ENCODE assay signal across 12 mouse cellular contexts in the genomic region with DNA sequence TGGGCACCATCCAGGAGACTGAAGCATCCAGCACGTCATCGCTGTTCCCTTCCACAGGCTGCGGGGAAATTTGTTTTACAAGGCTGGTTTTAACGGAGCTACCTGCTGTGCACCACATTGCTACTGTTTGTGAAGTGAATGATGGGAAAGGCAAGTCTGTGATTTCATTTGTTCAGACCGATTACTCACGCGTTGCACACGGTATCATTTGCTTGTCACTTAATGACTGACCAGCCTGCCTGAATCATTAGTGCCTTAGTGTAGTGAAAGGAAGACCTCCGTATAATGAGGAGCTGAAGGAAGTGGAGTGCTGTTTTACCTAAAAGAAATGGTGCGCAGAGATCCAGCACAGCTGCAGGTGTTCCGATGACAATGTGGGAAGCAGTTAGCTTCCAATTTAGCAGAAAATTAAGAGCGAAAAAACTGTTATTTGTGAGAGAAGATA. TPM values are rescaled to one million over a fixed set of nuclear protein-coding genes. Genes with fewer than 3 reads are reported as not detected.
DNase-seq lines count a peak whose midpoint lies in the region; ATAC-seq lines count a peak whose summit lies in the region.
"Had no signal": no experiment of that assay in that cellular context is flagged by ENCODE, and none has a peak within 500 bp of the region (broad histone marks: within the 10 kb centered on the region; RNA-seq: fewer than 3 reads in every experiment).

No protein-coding gene starts in this region.

- ATAC-seq in embryonic facial prominence, embryonic 12.5 days (ENCODE audit: insufficient number of reproducible peaks, insufficient read depth, low FRiP score, low TSS enrichment): 0 out of 2 replicates have a peak, but pooled peaks have one; percentile 28
- ATAC-seq in forebrain, embryonic 16.5 days: peak; percentile 61
- no peak for ATAC-seq in activated CD4-positive, CD25-positive, alpha-beta regulatory T cell, adult 4 months
- no peak for ATAC-seq in intestine, embryonic 16.5 days

- H3K9ac ChIP-seq in embryonic facial prominence, embryonic 12.5 days: no peak overlapping the region
- peak overlapping the region; percentile 41; the same call in 1 of the 2 replicates for H3K9ac ChIP-seq in forebrain, embryonic 16.5 days (replicated peaks; ENCODE audit: low read depth, low read length)
- no peak overlapping the region for H3K9ac ChIP-seq in intestine, embryonic 16.5 days (ENCODE audit: low read depth, low read length)

- 56% methylated on average over 12 of the region's 12 CpGs for WGBS in embryonic facial prominence, embryonic 12.5 days
- 47% methylated on average over 12 of the region's 12 CpGs for WGBS in embryonic facial prominence, embryonic 10.5 days
- WGBS in forebrain, embryonic 16.5 days: 5% methylated on average over 12 of the region's 12 CpGs
- WGBS in intestine, embryonic 16.5 days: 65% methylated on average over 12 of the region's 12 CpGs

- no peaks in the 10 kb centered on the region for H3K27me3 ChIP-seq in embryonic facial prominence, embryonic 12.5 days
- peaks cover 19% of the 10 kb centered on the region; the same call in 1 of the 2 replicates for H3K27me3 ChIP-seq in embryonic facial prominence, embryonic 10.5 days (replicated peaks; ENCODE audit: low read depth, poor library complexity, severe bottlenecking)
- H3K27me3 ChIP-seq in forebrain, embryonic 16.5 days (replicated peaks; ENCODE audit: control insufficient read depth, insufficient read depth, low read length): peaks cover 23% of the 10 kb centered on the region; the same call in 1 of the 2 replicates
- no peaks in the 10 kb centered on the region; the same call in 1 of the 2 replicates for H3K27me3 ChIP-seq in intestine, embryonic 16.5 days (replicated peaks; ENCODE audit: control insufficient read depth, insufficient read depth, low read length)

- no peak overlapping the region for H3K4me2 ChIP-seq in embryonic facial prominence, embryonic 12.5 days (replicated peaks)
- peak overlapping the region; percentile 51 for H3K4me2 ChIP-seq in forebrain, embryonic 16.5 days (ENCODE audit: low read length)
- no peak overlapping the region for H3K4me2 ChIP-seq in intestine, embryonic 16.5 days (ENCODE audit: low read depth, low read length)

- H3K36me3 ChIP-seq in embryonic facial prominence, embryonic 12.5 days: no peaks in the 10 kb centered on the region
- H3K36me3 ChIP-seq in embryonic facial prominence, embryonic 10.5 days (replicated peaks): no peaks in the 10 kb centered on the region
- no peaks in the 10 kb centered on the region for H3K36me3 ChIP-seq in forebrain, embryonic 16.5 days (ENCODE audit: control insufficient read depth, insufficient read depth)
- H3K36me3 ChIP-seq in intestine, embryonic 16.5 days (ENCODE audit: control insufficient read depth, insufficient read depth, low read length): no peaks in the 10 kb centered on the region

- H3K27ac ChIP-seq in embryonic facial prominence, embryonic 12.5 days: no peak overlapping the region
- no peak overlapping the region for H3K27ac ChIP-seq in embryonic facial prominence, embryonic 10.5 days (replicated peaks)
- H3K27ac ChIP-seq in forebrain, embryonic 16.5 days (ENCODE audit: low read length): peak overlapping the region; percentile 39; the same call in 1 of the 2 replicates
- H3K27ac ChIP-seq in intestine, embryonic 16.5 days (ENCODE audit: low read length): no peak overlapping the region

- no peaks in the 10 kb centered on the region for H3K9me3 ChIP-seq in embryonic facial prominence, embryonic 12.5 days
- H3K9me3 ChIP-seq in embryonic facial prominence, embryonic 10.5 days: no peaks in the 10 kb centered on the region
- no peaks in the 10 kb centered on the region for H3K9me3 ChIP-seq in forebrain, embryonic 16.5 days (ENCODE audit: control insufficient read depth, low read length)
- no peaks in the 10 kb centered on the region for H3K9me3 ChIP-seq in intestine, embryonic 16.5 days (ENCODE audit: control insufficient read depth, low read length)

- DNase-seq in embryonic facial prominence, embryonic 10.5 days (ENCODE audit: low spot score): no peak
- peak; percentile 10 for DNase-seq in R1 (ENCODE audit: low read depth, low spot score)
- DNase-seq in neural tube, embryonic 10.5 days (ENCODE audit: extremely low spot score, low spot score): peak; percentile 26
- DNase-seq in thymus, postnatal 4 days: no peak
- DNase-seq: adrenal gland, adult 8-10 months; cerebellum, adult 8-10 months; kidney, postnatal 10 days; left cerebral cortex, postnatal 4 days had no signal

- no peak overlapping the region for H3K4me3 ChIP-seq in embryonic facial prominence, embryonic 12.5 days
- no peak overlapping the region for H3K4me3 ChIP-seq in embryonic facial prominence, embryonic 10.5 days
- H3K4me3 ChIP-seq in forebrain, embryonic 16.5 days (replicated peaks; ENCODE audit: low read length): peak overlapping the region; percentile 29
- no peak overlapping the region for H3K4me3 ChIP-seq in intestine, embryonic 16.5 days (ENCODE audit: low read length)

- peaks cover 16% of the 10 kb centered on the region for H3K4me1 ChIP-seq in embryonic facial prominence, embryonic 12.5 days
- H3K4me1 ChIP-seq in embryonic facial prominence, embryonic 10.5 days: peaks cover 33% of the 10 kb centered on the region
- H3K4me1 ChIP-seq in forebrain, embryonic 16.5 days (replicated peaks; ENCODE audit: control insufficient read depth, insufficient read depth, low read length): peaks cover 43% of the 10 kb centered on the region
- no peaks in the 10 kb centered on the region for H3K4me1 ChIP-seq in intestine, embryonic 16.5 days (ENCODE audit: control insufficient read depth, insufficient read depth, low read length)

RNA-seq across cellular contexts. Expression of a gene that starts 1.9 kb away (rescaled TPM):
- 34.1 and 34.6 TPM in 2 replicates for polyA plus RNA-seq in embryonic facial prominence, embryonic 12.5 days (2016; fragmentation: Nextera tagmentation; extraction: Ambion mirVana)
- 52.1 and 55.4 TPM in 2 replicates for polyA plus RNA-seq in embryonic facial prominence, embryonic 10.5 days (2016; fragmentation: Nextera tagmentation; extraction: Ambion mirVana)
- 9.0 and 9.6 TPM in 2 replicates for polyA plus RNA-seq in forebrain, embryonic 16.5 days (2015; fragmentation: Nextera tagmentation; extraction: Ambion mirVana)
- 10 to 100 TPM; 27.0 to 34.7 TPM for polyA plus RNA-seq in activated CD4-positive, CD25-positive, alpha-beta regulatory T cell, adult 4 months (2017; shearing (Covaris generic))
- 31.9 and 33.0 TPM in 2 replicates for polyA plus RNA-seq in intestine, embryonic 16.5 days (2015; fragmentation: Nextera tagmentation; extraction: Ambion mirVana)

Comparison
In these comparisons a context has a peak if more than half of its experiments do, and no peak if none do; other contexts are left out.
1. ATAC-seq: peak in embryonic facial prominence, embryonic 12.5 days (single experiment) and forebrain, embryonic 16.5 days (single experiment); none in activated CD4-positive, CD25-positive, alpha-beta regulatory T cell, adult 4 months (single experiment) and intestine, embryonic 16.5 days (single experiment).
2. DNase-seq: peak in R1 (single experiment) and neural tube, embryonic 10.5 days (single experiment); none in embryonic facial prominence, embryonic 10.5 days (single experiment) and thymus, postnatal 4 days (single experiment).